Mouse (Mus musculus) cortical plate, adult 2 months (tissue): ENCODE results near the gene Prdm1.

Source experiments
- CTCF ChIP-seq: fragments of 200-500 bp; IDR thresholded peaks from 2 replicates; pipeline ENCODE4 v1.5.1; 2011; ENCODE audit warnings: mild to moderate bottlenecking, control low read depth, low read length; ENCODE audit not compliant: insufficient read depth; ENCODE audit errors: extremely low read depth
- POLR2A ChIP-seq: fragments of 200-500 bp; IDR thresholded peaks from 2 replicates; pipeline ENCODE4 v1.6.1; 2011; ENCODE audit warnings: mild to moderate bottlenecking, low read length, control low read depth; ENCODE audit not compliant: insufficient read depth; ENCODE audit errors: extremely low read depth

- no peak for TF ChIP-seq POLR2A
- no peak for TF ChIP-seq CTCF
Measured at GRCm38 (mm10) chr10:44435956-44436355, 92.3 kb downstream of the Prdm1 start.
